Mouse (Mus musculus): Measurements from ENCODE around the gene Pqlc2. TPM values are rescaled to one million over a fixed set of nuclear protein-coding genes. Genes with fewer than 3 reads are reported as not detected.

Pqlc2 gene
- total RNA-seq, 2 experiments from 2014 or later: 1.1 to 10.5 TPM

DNA sequence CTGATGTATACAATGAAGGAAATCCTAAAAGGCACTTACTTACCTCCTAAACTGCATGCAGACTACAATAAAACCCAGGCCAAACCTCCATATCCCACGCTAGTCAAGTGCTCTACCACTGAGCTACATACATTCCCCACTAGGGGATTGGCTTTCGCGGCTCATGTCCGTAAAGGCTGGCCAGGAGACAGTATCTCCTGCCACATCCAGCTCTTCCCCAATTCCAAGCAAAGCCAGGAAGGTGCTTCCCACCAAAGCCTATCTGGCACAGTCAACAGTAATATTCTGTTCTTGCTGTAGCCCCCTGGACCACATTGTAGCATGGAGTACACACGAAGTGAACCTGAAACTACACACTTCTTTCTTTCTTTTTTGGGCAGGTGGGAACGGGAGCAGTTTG lies 857 bp downstream of the Pqlc2 start:
- ATAC-seq (replicated peaks; ENCODE audit: low FRiP score, poor library complexity, severe bottlenecking): no peak

DNA sequence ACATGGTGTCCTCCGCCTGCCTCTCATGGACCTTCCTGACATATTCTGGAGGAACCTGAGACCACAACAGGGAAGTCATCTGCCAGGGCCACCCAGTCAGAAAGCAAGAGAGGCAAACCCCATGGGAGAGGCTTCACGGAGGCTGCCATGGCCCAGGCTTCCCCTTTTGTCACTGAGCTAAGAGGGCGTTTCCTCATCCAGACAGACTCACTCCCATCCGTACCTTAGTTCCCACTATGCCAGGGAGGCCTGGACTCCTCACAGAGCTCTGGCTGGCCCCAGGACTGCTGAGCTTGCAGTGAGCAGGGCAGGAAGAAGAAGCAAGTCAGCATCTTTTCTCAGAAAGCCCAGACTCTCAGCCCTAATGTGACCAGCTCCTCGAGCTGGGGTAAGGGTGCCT lies 2.6 kb downstream of the Pqlc2 start:
- ATAC-seq (replicated peaks; ENCODE audit: low FRiP score, poor library complexity, severe bottlenecking): no peak

GRCm38 (mm10) chr4:139305521-139305920 lies 5.0 kb downstream of the Pqlc2 start:
- no peak for ATAC-seq (replicated peaks; ENCODE audit: low FRiP score, poor library complexity, severe bottlenecking)

DNA sequence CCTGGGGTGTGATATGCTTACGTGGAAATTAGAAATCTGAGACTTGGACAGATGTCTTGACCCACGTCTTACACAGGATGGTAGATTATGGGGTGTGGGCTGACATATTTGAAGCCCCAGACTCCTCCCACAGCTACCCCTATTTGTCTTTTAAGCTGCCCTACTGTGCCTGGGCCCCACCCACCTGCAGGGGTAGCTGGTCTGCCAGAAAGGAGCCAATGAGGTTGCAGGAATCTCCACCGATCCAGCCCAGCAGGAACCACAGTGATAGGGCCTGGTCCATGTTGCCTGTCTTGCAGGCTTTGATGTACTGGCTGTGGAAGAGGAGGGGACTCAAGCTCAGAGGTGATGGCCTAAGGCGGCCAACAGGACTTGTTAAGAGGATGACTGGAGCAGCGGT lies 8.3 kb downstream of the Pqlc2 start:
- no peak for ATAC-seq (replicated peaks; ENCODE audit: low FRiP score, poor library complexity, severe bottlenecking)

DNA sequence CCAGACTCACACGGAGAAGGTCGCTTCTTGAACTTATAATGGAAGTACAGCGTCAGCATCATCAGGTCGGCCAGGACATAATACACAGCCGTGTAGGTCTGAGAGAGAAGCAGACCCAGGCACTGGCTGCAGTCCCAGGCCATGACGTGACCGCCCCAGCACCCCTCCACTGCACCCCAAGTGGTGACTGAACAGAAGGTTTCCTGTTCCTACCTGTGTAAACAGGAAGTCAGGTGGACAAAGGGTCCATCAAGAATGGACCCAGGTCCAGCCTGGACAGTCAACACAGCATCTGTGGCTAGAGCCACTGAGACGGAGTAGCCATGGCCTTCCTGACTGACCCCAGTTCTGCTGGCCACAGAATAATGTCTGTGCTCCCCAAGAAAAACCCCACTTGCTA lies 8.7 kb downstream of the Pqlc2 start:
- ATAC-seq (replicated peaks; ENCODE audit: low FRiP score, poor library complexity, severe bottlenecking): no peak

DNA sequence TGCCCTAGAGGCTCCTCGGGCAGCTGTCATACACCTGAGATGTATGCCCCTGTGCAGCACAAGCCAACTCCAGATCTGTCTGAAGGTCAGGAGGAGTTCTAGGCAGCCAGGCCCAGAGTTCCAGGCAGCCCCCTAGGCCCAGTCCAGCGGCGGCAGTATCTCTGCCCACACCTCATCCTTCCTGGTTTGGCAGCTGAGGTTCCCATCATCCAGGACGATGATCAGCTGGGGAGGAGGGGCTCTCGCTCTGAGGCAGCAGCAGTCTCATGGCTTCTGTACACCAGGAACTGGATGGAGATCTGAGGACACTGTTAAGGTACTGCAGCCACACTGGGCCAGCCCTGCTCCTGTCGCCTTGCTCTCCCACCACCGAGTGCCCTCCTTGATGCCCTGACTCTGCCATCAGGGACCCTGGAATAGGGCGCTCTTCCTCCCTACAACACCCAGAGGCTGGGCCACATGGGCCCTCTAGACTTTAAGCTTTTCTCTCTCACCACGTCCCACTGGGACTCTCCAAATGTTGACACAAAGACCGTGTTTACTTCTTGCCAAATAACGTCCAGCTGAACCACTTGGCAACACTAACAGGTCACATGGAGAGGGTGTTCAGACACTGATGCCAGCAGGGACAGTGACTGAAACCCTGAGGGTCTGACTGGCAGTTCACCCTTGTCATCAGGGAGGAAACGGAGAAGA lies 11.7 kb downstream of the Pqlc2 start:
- ATAC-seq (replicated peaks; ENCODE audit: low FRiP score, poor library complexity, severe bottlenecking): no peak

- ATAC-seq (replicated peaks; ENCODE audit: low FRiP score, poor library complexity, severe bottlenecking): no peak
These were observed 12.9 kb downstream of the Pqlc2 start for GRCm38 (mm10) chr4:139297566-139297965.

DNA sequence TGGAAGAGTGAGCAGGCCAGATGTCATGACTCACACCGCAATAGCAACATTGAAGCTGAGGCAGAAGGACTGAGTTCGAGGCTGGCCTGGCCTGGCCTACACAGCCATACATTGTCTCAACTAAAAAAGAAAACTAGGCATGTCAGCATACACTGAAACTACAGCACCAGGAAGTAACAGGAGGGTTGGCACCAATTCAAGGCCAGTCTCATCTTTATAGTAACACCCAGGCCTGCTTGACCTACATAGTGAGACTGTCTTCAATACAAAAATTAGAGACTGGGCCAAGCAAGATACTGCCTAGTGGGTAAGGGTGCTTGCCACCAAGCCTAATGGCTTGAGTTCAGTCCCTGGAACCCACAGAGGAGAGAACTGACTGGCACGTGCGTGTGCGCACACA lies 18.5 kb downstream of the Pqlc2 start:
- ATAC-seq (replicated peaks; ENCODE audit: low FRiP score, poor library complexity, severe bottlenecking): no peak

DNA sequence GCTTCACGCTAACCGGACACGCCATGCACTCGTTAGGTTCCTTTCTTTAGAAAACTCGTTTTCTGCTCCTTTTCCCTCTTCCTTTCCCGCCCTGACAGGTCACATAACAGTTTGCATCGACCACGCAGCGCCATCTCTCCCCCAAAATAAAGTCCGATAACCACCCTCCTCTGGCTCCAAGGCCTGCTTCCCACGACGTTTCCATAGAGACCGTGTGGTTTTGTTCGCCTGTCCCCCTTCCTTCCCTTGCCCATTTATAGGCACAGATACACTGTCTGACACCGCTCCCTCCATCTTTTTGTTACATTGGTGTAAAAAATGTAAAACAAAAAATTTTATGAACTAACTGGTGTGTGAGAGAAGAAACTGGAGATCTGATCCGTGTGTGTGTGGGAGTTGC lies 19.4 kb downstream of the Pqlc2 start:
- ATAC-seq (replicated peaks; ENCODE audit: low FRiP score, poor library complexity, severe bottlenecking): no peak

GRCm38 (mm10) chr4:139289017-139289416 lies 21.5 kb downstream of the Pqlc2 start:
- ATAC-seq (replicated peaks; ENCODE audit: low FRiP score, poor library complexity, severe bottlenecking): 0 out of 2 replicates have a peak, but pooled peaks have one; percentile 41

- ATAC-seq (replicated peaks; ENCODE audit: low FRiP score, poor library complexity, severe bottlenecking): peak; percentile 68
These were observed 23.2 kb downstream of the Pqlc2 start for GRCm38 (mm10) chr4:139287122-139287863.

GRCm38 (mm10) chr4:139286234-139286633 lies 24.3 kb downstream of the Pqlc2 start:
- no peak for ATAC-seq (replicated peaks; ENCODE audit: low FRiP score, poor library complexity, severe bottlenecking)

- ATAC-seq (replicated peaks; ENCODE audit: low FRiP score, poor library complexity, severe bottlenecking): no peak
These were observed 25.6 kb downstream of the Pqlc2 start for GRCm38 (mm10) chr4:139284877-139285276.

- ATAC-seq (replicated peaks; ENCODE audit: low FRiP score, poor library complexity, severe bottlenecking): no peak
These were observed 27.5 kb downstream of the Pqlc2 start for GRCm38 (mm10) chr4:139282955-139283417.

- no peak for ATAC-seq (replicated peaks; ENCODE audit: low FRiP score, poor library complexity, severe bottlenecking)
These were observed 28.6 kb downstream of the Pqlc2 start for GRCm38 (mm10) chr4:139281791-139282345.

DNA sequence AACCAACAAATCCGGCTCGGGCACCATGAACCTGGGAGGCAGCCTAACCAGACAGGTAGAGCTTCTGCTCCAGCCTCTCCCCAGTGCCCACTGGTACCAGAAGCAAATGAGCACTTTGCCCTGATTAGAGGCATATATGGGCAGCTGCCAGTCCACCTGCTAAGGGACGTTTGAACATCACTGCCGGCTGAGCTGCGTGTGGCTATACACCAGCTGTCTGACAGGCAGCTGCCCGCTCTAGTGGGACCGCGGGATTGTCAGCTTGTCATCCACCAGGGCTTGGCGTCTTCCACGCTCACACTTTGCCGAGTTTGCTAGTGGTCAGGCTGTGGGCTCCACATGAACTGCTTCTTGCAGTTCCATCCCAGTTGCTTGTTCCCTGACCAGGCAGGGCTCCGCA lies 30.0 kb downstream of the Pqlc2 start:
- ATAC-seq (replicated peaks; ENCODE audit: low FRiP score, poor library complexity, severe bottlenecking): no peak

DNA sequence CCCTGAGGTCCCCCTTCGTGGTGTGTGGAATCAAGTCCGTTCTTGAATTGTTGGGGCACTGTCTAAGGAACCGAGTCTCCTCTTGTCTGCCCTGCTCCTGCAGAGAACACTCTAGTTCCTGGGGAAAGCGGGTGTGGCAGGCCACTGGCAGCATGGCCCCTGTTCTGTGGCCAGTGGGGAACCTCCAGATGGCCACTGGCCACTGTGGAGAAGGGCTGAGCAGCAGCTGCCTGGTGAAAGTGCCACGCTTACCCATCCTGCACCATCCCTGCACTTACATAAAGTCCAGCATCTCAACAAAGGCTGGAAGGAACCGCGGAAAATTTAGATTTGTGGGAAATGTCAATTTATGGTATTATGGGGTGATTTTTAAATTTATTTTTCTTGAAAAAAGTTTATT lies 34.1 kb downstream of the Pqlc2 start:
- ATAC-seq (replicated peaks; ENCODE audit: low FRiP score, poor library complexity, severe bottlenecking): no peak

DNA sequence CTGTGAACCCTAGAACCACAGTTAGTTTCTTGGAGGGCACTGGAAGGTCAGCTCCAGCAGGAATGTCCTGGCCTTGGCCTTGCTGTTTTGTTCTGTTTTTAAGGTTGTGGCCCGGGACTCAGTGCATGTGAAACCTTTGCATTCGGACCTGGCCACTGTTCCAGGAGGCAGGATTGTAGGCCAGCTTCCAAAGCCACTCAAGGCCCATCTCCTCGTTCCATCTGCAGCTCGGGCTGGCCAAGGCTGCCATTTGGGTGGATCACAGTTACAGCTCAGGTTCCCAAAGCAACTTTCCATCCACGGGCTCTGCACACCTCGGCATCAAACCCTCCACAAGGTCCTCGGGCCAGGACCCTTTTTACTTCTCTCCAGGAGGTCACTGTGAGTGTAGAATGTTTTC lies 35.9 kb downstream of the Pqlc2 start:
- no peak for ATAC-seq (replicated peaks; ENCODE audit: low FRiP score, poor library complexity, severe bottlenecking)

- ATAC-seq (replicated peaks; ENCODE audit: low FRiP score, poor library complexity, severe bottlenecking): no peak
These were observed 37.4 kb downstream of the Pqlc2 start for GRCm38 (mm10) chr4:139272951-139273680.

DNA sequence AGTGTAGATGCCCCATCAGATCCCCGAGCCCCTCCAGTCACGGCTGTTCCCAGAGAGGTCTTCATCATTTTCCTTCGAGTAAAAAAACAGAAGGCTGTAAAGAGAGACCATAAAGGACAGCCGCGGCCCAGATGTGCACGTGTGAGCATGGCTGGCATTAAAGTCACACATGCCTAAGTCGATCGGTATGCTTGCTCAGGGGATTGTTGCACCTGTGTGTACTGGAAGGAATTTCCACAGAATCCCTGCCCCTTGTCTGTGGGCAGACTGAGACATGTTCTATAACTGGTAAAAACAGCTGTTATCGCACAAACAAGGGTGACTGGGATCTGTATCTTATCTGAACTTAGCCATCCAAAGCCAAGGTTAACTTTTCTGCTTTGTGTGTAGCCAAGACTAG lies 38.9 kb downstream of the Pqlc2 start:
- ATAC-seq (replicated peaks; ENCODE audit: low FRiP score, poor library complexity, severe bottlenecking): no peak
